10 mouse cellular contexts compared by ENCODE assay signal in the genomic region with DNA sequence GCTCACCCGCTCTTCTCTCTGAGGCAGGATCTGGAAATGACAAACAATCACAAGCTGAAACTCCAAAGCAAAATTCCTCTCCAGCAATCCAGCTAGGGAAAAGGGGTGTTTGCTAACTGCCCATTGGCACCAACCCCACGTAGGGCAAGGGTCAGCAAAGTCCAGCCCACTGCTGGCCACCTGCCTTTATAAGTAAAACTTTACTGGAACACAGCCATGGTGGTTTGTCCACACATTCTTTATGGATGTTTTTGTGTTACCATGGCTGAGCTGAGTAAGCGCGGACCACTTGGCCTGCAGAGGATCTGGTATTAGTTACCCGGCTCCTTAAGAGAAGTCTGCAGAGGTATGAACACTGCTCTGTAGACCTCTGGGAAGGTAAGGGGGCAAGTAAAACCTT.
A peak's percentile ranks its signal among the peaks of the same experiment; 100 is the strongest.
DNase-seq lines count a peak whose midpoint lies in the region; ATAC-seq and TF ChIP-seq lines count a peak whose summit lies in the region.
"Had no signal": no experiment of that assay in that cellular context is flagged by ENCODE, and none has a peak within 500 bp of the region (broad histone marks: within the 10 kb centered on the region; RNA-seq: fewer than 3 reads in every experiment).

No protein-coding gene starts in this region.

- peaks cover 42% of the 10 kb centered on the region for H3K36me3 ChIP-seq in forebrain, postnatal 0 days (ENCODE audit: insufficient read depth)
- peaks cover 38% of the 10 kb centered on the region for H3K36me3 ChIP-seq in forebrain, embryonic 13.5 days (ENCODE audit: poor library complexity, severe bottlenecking)
- H3K36me3 ChIP-seq in liver, embryonic 16.5 days (ENCODE audit: control insufficient read depth, insufficient read depth), result peaks cover 16% of the 10 kb centered on the region
- H3K36me3 ChIP-seq in liver, embryonic 11.5 days (ENCODE audit: control insufficient read depth, insufficient read depth, low read length), result peaks cover 10% of the 10 kb centered on the region; the same call in 1 of the 2 replicates
- peaks cover 21% of the 10 kb centered on the region for H3K36me3 ChIP-seq in heart, embryonic 16.5 days (ENCODE audit: control insufficient read depth, insufficient read depth)
- H3K36me3 ChIP-seq in lung, embryonic 14.5 days (ENCODE audit: insufficient read depth), result peaks cover 24% of the 10 kb centered on the region

- ATAC-seq in forebrain, postnatal 0 days, result peak; percentile 14; the same call in 1 of the 2 replicates
- ATAC-seq in forebrain, embryonic 13.5 days, result no peak
- peak; percentile 70 for ATAC-seq in liver, embryonic 16.5 days (ENCODE audit: low read depth)
- ATAC-seq in liver, embryonic 11.5 days (replicated peaks; ENCODE audit: low FRiP score), result no peak
- ATAC-seq in heart, embryonic 16.5 days (replicated peaks; ENCODE audit: extremely low read depth, insufficient read depth, low FRiP score), result no peak
- ATAC-seq in lung, embryonic 14.5 days (ENCODE audit: insufficient read depth), result no peak
- no peak for ATAC-seq in inflammation-experienced regulatory T-cells, adult 6 months

- no peaks in the 10 kb centered on the region for H3K4me1 ChIP-seq in forebrain, postnatal 0 days (ENCODE audit: insufficient read depth)
- peaks cover 36% of the 10 kb centered on the region for H3K4me1 ChIP-seq in forebrain, embryonic 13.5 days
- no peaks in the 10 kb centered on the region; the same call in none of the 2 replicates for H3K4me1 ChIP-seq in liver, embryonic 16.5 days (ENCODE audit: control insufficient read depth, low read depth, low read length)
- H3K4me1 ChIP-seq in liver, embryonic 11.5 days (replicated peaks; ENCODE audit: control insufficient read depth, insufficient read depth, low read length), result peaks cover 5% of the 10 kb centered on the region; the same call in 1 of the 2 replicates
- H3K4me1 ChIP-seq in heart, embryonic 16.5 days (ENCODE audit: control insufficient read depth, insufficient read depth, low read length), result peaks cover 59% of the 10 kb centered on the region
- peaks cover 6% of the 10 kb centered on the region; the same call in 1 of the 2 replicates for H3K4me1 ChIP-seq in lung, embryonic 14.5 days (ENCODE audit: insufficient read depth)

- no peak overlapping the region for H3K4me3 ChIP-seq in forebrain, postnatal 0 days (ENCODE audit: low read depth, low read length)
- no peak overlapping the region for H3K4me3 ChIP-seq in forebrain, embryonic 13.5 days
- no peak overlapping the region for H3K4me3 ChIP-seq in liver, embryonic 16.5 days (ENCODE audit: low read depth, low read length)
- H3K4me3 ChIP-seq in liver, embryonic 11.5 days (ENCODE audit: low read depth, low read length), result no peak overlapping the region
- H3K4me3 ChIP-seq in heart, embryonic 16.5 days (ENCODE audit: low read length), result no peak overlapping the region
- H3K4me3 ChIP-seq in lung, embryonic 14.5 days (ENCODE audit: low read depth, low read length), result no peak overlapping the region
- H3K4me3 ChIP-seq: liver, embryonic 15.5 days; stomach, embryonic 15.5 days had no signal

- DNase-seq in forebrain, postnatal 0 days, result peak; percentile 56
- DNase-seq in liver, embryonic 11.5 days (ENCODE audit: low spot score), result no peak
- DNase-seq in lung, embryonic 14.5 days, result peak; percentile 28
- no peak for DNase-seq in spleen, postnatal 14 days (ENCODE audit: low spot score in 2 of 2)

- no peak for TF ChIP-seq CTCF in forebrain, postnatal 0 days (IDR thresholded peaks at IDR 0.05; ENCODE audit: low read depth)
- TF ChIP-seq CTCF in lung, embryonic 14.5 days (IDR thresholded peaks at IDR 0.05; ENCODE audit: low read depth), result no peak

- 63% methylated on average over 5 of the region's 5 CpGs for WGBS in forebrain, postnatal 0 days
- 81% methylated on average over 5 of the region's 5 CpGs for WGBS in forebrain, embryonic 13.5 days
- 77% methylated on average over 5 of the region's 5 CpGs for WGBS in liver, embryonic 16.5 days (ENCODE audit: insufficient replicate concordance)
- WGBS in liver, embryonic 11.5 days, result 87% methylated on average over 5 of the region's 5 CpGs
- 69% methylated on average over 5 of the region's 5 CpGs for WGBS in heart, embryonic 16.5 days
- 86% methylated on average over 5 of the region's 5 CpGs for WGBS in lung, embryonic 14.5 days

- H3K4me2 ChIP-seq in forebrain, postnatal 0 days (ENCODE audit: low read depth), result no peak overlapping the region
- no peak overlapping the region for H3K4me2 ChIP-seq in forebrain, embryonic 13.5 days
- H3K4me2 ChIP-seq in liver, embryonic 16.5 days (ENCODE audit: low read depth, low read length), result 0 out of 2 replicates have a peak overlapping the region, but pooled peaks have one; percentile 6
- H3K4me2 ChIP-seq in liver, embryonic 11.5 days, result no peak overlapping the region
- H3K4me2 ChIP-seq in heart, embryonic 16.5 days (ENCODE audit: low read depth, low read length), result no peak overlapping the region
- no peak overlapping the region for H3K4me2 ChIP-seq in lung, embryonic 14.5 days
- H3K4me2 ChIP-seq: liver, embryonic 15.5 days; stomach, embryonic 15.5 days had no signal

- no peak overlapping the region for H3K9ac ChIP-seq in forebrain, postnatal 0 days
- H3K9ac ChIP-seq in forebrain, embryonic 13.5 days, result no peak overlapping the region
- no peak overlapping the region for H3K9ac ChIP-seq in liver, embryonic 16.5 days (ENCODE audit: low read depth, low read length)
- H3K9ac ChIP-seq in liver, embryonic 11.5 days (ENCODE audit: low read depth, low read length), result no peak overlapping the region
- no peak overlapping the region for H3K9ac ChIP-seq in heart, embryonic 16.5 days (ENCODE audit: low read length)
- H3K9ac ChIP-seq in lung, embryonic 14.5 days, result no peak overlapping the region
- H3K9ac ChIP-seq: liver, embryonic 15.5 days; stomach, embryonic 15.5 days had no signal

- H3K9me3 ChIP-seq in forebrain, postnatal 0 days (ENCODE audit: low read length), result no peaks in the 10 kb centered on the region
- peaks cover 4% of the 10 kb centered on the region for H3K9me3 ChIP-seq in forebrain, embryonic 13.5 days (replicated peaks)
- no peaks in the 10 kb centered on the region for H3K9me3 ChIP-seq in liver, embryonic 16.5 days (replicated peaks; ENCODE audit: control insufficient read depth, low read length)
- H3K9me3 ChIP-seq in liver, embryonic 11.5 days (ENCODE audit: control insufficient read depth, low read length), result no peaks in the 10 kb centered on the region
- H3K9me3 ChIP-seq in heart, embryonic 16.5 days (replicated peaks; ENCODE audit: control insufficient read depth, low read length), result peaks cover 4% of the 10 kb centered on the region
- H3K9me3 ChIP-seq in lung, embryonic 14.5 days (ENCODE audit: low read depth, low read length), result no peaks in the 10 kb centered on the region
- H3K9me3 ChIP-seq: liver, embryonic 15.5 days; stomach, embryonic 15.5 days had no signal

- no peaks in the 10 kb centered on the region for H3K27me3 ChIP-seq in forebrain, postnatal 0 days (ENCODE audit: insufficient read depth, low read length)
- H3K27me3 ChIP-seq in forebrain, embryonic 13.5 days, result no peaks in the 10 kb centered on the region
- H3K27me3 ChIP-seq in liver, embryonic 16.5 days (ENCODE audit: control insufficient read depth, insufficient read depth, low read depth, low read length), result no peaks in the 10 kb centered on the region
- no peaks in the 10 kb centered on the region for H3K27me3 ChIP-seq in liver, embryonic 11.5 days (replicated peaks; ENCODE audit: control insufficient read depth, insufficient read depth, low read length)
- no peaks in the 10 kb centered on the region for H3K27me3 ChIP-seq in heart, embryonic 16.5 days (ENCODE audit: control insufficient read depth, insufficient read depth, low read length)
- H3K27me3 ChIP-seq in lung, embryonic 14.5 days (ENCODE audit: insufficient read depth, low read length), result no peaks in the 10 kb centered on the region
- H3K27me3 ChIP-seq: liver, embryonic 15.5 days; stomach, embryonic 15.5 days had no signal

- 0 out of 2 replicates have a peak overlapping the region, but pooled peaks have one; percentile 70 for H3K27ac ChIP-seq in forebrain, postnatal 0 days (ENCODE audit: low read depth, low read length)
- no peak overlapping the region for H3K27ac ChIP-seq in forebrain, embryonic 13.5 days
- H3K27ac ChIP-seq in liver, embryonic 16.5 days (ENCODE audit: low read length), result peak overlapping the region; percentile 42; the same call in 1 of the 2 replicates
- H3K27ac ChIP-seq in liver, embryonic 11.5 days (ENCODE audit: low read depth, low read length), result no peak overlapping the region
- peak overlapping the region; percentile 89 for H3K27ac ChIP-seq in heart, embryonic 16.5 days (ENCODE audit: low read length)
- no peak overlapping the region for H3K27ac ChIP-seq in lung, embryonic 14.5 days (ENCODE audit: low read depth)
- H3K27ac ChIP-seq: liver, embryonic 15.5 days; stomach, embryonic 15.5 days had no signal

Comparison
In these comparisons a context has a peak if more than half of its experiments do, and no peak if none do; other contexts are left out.
1. ATAC-seq: peak in forebrain, postnatal 0 days (single experiment) and liver, embryonic 16.5 days (single experiment); none in forebrain, embryonic 13.5 days (single experiment), liver, embryonic 11.5 days (single experiment), heart, embryonic 16.5 days (single experiment), lung, embryonic 14.5 days (single experiment) and inflammation-experienced regulatory T-cells, adult 6 months (single experiment).
2. H3K27ac ChIP-seq: peak in forebrain, postnatal 0 days (single experiment), liver, embryonic 16.5 days (single experiment) and heart, embryonic 16.5 days (single experiment); none in forebrain, embryonic 13.5 days (single experiment), liver, embryonic 11.5 days (single experiment) and lung, embryonic 14.5 days (single experiment).
3. DNase-seq: peak in forebrain, postnatal 0 days (single experiment) and lung, embryonic 14.5 days (single experiment); none in liver, embryonic 11.5 days (single experiment) and spleen, postnatal 14 days (0 of 2).